In the genomic region with DNA sequence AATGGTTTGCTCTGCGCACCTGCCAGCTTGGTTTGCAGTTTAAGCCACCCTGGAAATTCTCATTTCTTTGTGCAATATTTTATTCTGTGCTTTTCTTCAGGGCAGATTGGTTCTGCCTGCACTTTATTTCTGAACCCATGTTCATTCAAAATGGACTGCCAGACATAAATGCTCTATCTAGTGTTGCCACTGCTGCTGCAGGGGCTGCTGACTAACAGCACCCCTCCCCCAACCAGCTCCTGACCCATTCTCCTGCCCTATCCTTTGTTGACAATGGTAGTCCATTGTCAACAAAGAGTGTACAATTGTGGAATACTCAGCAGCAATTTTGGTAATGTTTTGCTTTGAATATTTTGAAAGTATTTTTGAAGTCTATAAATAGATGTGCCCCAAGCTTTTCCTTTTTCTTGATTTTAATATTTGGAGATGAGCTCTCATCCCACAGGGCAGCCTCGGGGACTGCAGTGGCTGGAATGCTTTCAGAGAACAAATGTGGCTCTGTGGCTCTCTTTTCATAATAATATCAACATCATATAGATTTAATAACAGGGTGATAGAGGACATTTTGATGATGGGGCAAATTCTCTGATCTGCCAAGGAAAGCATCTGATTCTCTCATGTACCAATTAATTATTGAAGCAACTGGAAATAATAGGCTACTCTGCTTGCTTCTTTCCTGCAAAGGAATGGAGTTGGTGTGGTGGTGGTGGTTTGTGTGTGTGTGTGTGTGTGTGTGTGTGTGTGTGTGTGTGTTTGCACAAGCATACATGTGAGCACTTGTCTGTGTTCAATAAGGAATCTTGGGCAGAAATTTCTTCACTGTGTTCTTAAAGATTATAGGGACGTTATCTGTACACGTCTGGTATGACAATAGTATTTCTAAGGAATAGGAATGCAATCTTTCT, we compare ENCODE assay signal across 14 mouse cellular contexts.
DNase-seq lines count a peak whose midpoint lies in the region; ATAC-seq and TF ChIP-seq lines count a peak whose summit lies in the region.
"Had no signal": no experiment of that assay in that cellular context is flagged by ENCODE, and none has a peak within 500 bp of the region (broad histone marks: within the 10 kb centered on the region; RNA-seq: fewer than 3 reads in every experiment).

No protein-coding gene starts in this region.

- no peak overlapping the region for H3K9ac ChIP-seq in neural tube, embryonic 11.5 days (ENCODE audit: low read length)
- peak overlapping the region; percentile 44 for H3K9ac ChIP-seq in forebrain, embryonic 16.5 days (replicated peaks; ENCODE audit: low read depth, low read length)
- no peak overlapping the region for H3K9ac ChIP-seq in midbrain, embryonic 11.5 days (ENCODE audit: low read length)
- H3K9ac ChIP-seq in lung, postnatal 0 days (replicated peaks; ENCODE audit: low read depth): no peak overlapping the region
- H3K9ac ChIP-seq: heart, embryonic 12.5 days; liver, embryonic 15.5 days had no signal

- no peak for TF ChIP-seq CTCF in olfactory bulb, adult 2 months (IDR thresholded peaks at IDR 0.05; ENCODE audit: insufficient read depth, low read depth, low read length)
- TF ChIP-seq CTCF in lung, postnatal 0 days (IDR thresholded peaks at IDR 0.05): no peak

- no peak for TF ChIP-seq EP300 in lung, postnatal 0 days (IDR thresholded peaks at IDR 0.05)

- peak overlapping the region; percentile 69 for H3K27ac ChIP-seq in neural tube, embryonic 11.5 days (ENCODE audit: low read depth, low read length)
- peak overlapping the region; percentile 80 for H3K27ac ChIP-seq in forebrain, embryonic 16.5 days (ENCODE audit: low read length)
- peak overlapping the region; percentile 54 for H3K27ac ChIP-seq in midbrain, embryonic 11.5 days (ENCODE audit: low read depth, low read length)
- peak overlapping the region; percentile 40; the same call in 1 of the 2 replicates for H3K27ac ChIP-seq in olfactory bulb, adult 2 months (ENCODE audit: insufficient read depth, low read depth, low read length)
- no peak overlapping the region for H3K27ac ChIP-seq in lung, postnatal 0 days (ENCODE audit: low read length)
- H3K27ac ChIP-seq: gastrocnemius, adult 2 months; liver, embryonic 15.5 days had no signal

- WGBS in neural tube, embryonic 11.5 days: 76% methylated on average over 4 of the region's 4 CpGs
- WGBS in forebrain, embryonic 16.5 days: 60% methylated on average over 4 of the region's 4 CpGs
- WGBS in midbrain, embryonic 11.5 days: 78% methylated on average over 4 of the region's 4 CpGs
- 61% methylated on average over 4 of the region's 4 CpGs for WGBS in olfactory bulb, adult 2 months
- 63% methylated on average over 4 of the region's 4 CpGs for WGBS in lung, postnatal 0 days

- H3K9me3 ChIP-seq in neural tube, embryonic 11.5 days (ENCODE audit: control insufficient read depth, low read length): no peaks in the 10 kb centered on the region
- H3K9me3 ChIP-seq in forebrain, embryonic 16.5 days (ENCODE audit: control insufficient read depth, low read length): no peaks in the 10 kb centered on the region
- no peaks in the 10 kb centered on the region for H3K9me3 ChIP-seq in midbrain, embryonic 11.5 days (ENCODE audit: control insufficient read depth, low read length)
- H3K9me3 ChIP-seq in lung, postnatal 0 days (ENCODE audit: low read length): no peaks in the 10 kb centered on the region
- H3K9me3 ChIP-seq: heart, embryonic 12.5 days; liver, embryonic 15.5 days had no signal

- H3K36me3 ChIP-seq in neural tube, embryonic 11.5 days (ENCODE audit: control insufficient read depth, insufficient read depth, low read length): no peaks in the 10 kb centered on the region
- H3K36me3 ChIP-seq in forebrain, embryonic 16.5 days (ENCODE audit: control insufficient read depth, insufficient read depth): no peaks in the 10 kb centered on the region
- H3K36me3 ChIP-seq in midbrain, embryonic 11.5 days (ENCODE audit: control insufficient read depth, insufficient read depth, low read length): no peaks in the 10 kb centered on the region
- no peaks in the 10 kb centered on the region for H3K36me3 ChIP-seq in lung, postnatal 0 days (ENCODE audit: insufficient read depth, low read length)
- H3K36me3 ChIP-seq: heart, embryonic 12.5 days; liver, embryonic 15.5 days had no signal

- H3K4me3 ChIP-seq in neural tube, embryonic 11.5 days (ENCODE audit: low read depth, low read length): no peak overlapping the region
- H3K4me3 ChIP-seq in forebrain, embryonic 16.5 days (replicated peaks; ENCODE audit: low read length): no peak overlapping the region
- H3K4me3 ChIP-seq in midbrain, embryonic 11.5 days (ENCODE audit: low read depth, low read length): no peak overlapping the region
- H3K4me3 ChIP-seq in olfactory bulb, adult 2 months (ENCODE audit: insufficient read depth, low read depth, low read length): no peak overlapping the region
- H3K4me3 ChIP-seq in lung, postnatal 0 days (ENCODE audit: low read depth, low read length): no peak overlapping the region
- H3K4me3 ChIP-seq: gastrocnemius, adult 2 months; heart, embryonic 12.5 days; liver, embryonic 15.5 days had no signal

- no peaks in the 10 kb centered on the region for H3K27me3 ChIP-seq in neural tube, embryonic 11.5 days (ENCODE audit: control insufficient read depth, insufficient read depth, low read length)
- H3K27me3 ChIP-seq in forebrain, embryonic 16.5 days (replicated peaks; ENCODE audit: control insufficient read depth, insufficient read depth, low read length): no peaks in the 10 kb centered on the region
- H3K27me3 ChIP-seq in midbrain, embryonic 11.5 days (ENCODE audit: control insufficient read depth, insufficient read depth, low read length): no peaks in the 10 kb centered on the region
- no peaks in the 10 kb centered on the region for H3K27me3 ChIP-seq in lung, postnatal 0 days (replicated peaks; ENCODE audit: insufficient read depth, low read length)
- H3K27me3 ChIP-seq: heart, embryonic 12.5 days; liver, embryonic 15.5 days had no signal

- peak; percentile 77 for ATAC-seq in neural tube, embryonic 11.5 days (ENCODE audit: insufficient read depth, low FRiP score, low TSS enrichment)
- ATAC-seq in forebrain, embryonic 16.5 days: peak; percentile 57
- ATAC-seq in midbrain, embryonic 11.5 days (ENCODE audit: low FRiP score): peak; percentile 86
- ATAC-seq in lung, postnatal 0 days: no peak
- ATAC-seq: activated CD4-positive, CD25-positive, alpha-beta regulatory T cell, adult 4 months had no signal

- H3K4me1 ChIP-seq in neural tube, embryonic 11.5 days (ENCODE audit: control insufficient read depth, insufficient read depth, low read length): no peaks in the 10 kb centered on the region
- peaks cover 10% of the 10 kb centered on the region; the same call in 1 of the 2 replicates for H3K4me1 ChIP-seq in forebrain, embryonic 16.5 days (replicated peaks; ENCODE audit: control insufficient read depth, insufficient read depth, low read length)
- peaks cover 5% of the 10 kb centered on the region for H3K4me1 ChIP-seq in midbrain, embryonic 11.5 days (ENCODE audit: control insufficient read depth, insufficient read depth, low read length)
- H3K4me1 ChIP-seq in olfactory bulb, adult 2 months (ENCODE audit: control insufficient read depth, insufficient read depth, low read length): 0 out of 2 replicates have a peak, but pooled peaks cover 2% of the 10 kb centered on the region
- H3K4me1 ChIP-seq in lung, postnatal 0 days (ENCODE audit: insufficient read depth, low read depth, low read length): no peaks in the 10 kb centered on the region
- H3K4me1 ChIP-seq: heart, embryonic 12.5 days; liver, embryonic 15.5 days had no signal

- DNase-seq in neural tube, embryonic 11.5 days (ENCODE audit: low spot score): peak; percentile 33
- DNase-seq in neural tube, embryonic 10.5 days (ENCODE audit: extremely low spot score, low spot score): no peak
- peak; percentile 84 for DNase-seq in midbrain, embryonic 11.5 days (ENCODE audit: low spot score, missing footprints)
- DNase-seq in lung, adult 18-20 months: no peak
- no peak for DNase-seq in T-cell, adult 2 months (ENCODE audit: low spot score)
- no peak for DNase-seq in lung, postnatal 0 days (ENCODE audit: low spot score)
- DNase-seq: cerebellum, postnatal 36 days; gastrocnemius, adult 2 months; kidney, adult 8-10 months had no signal

- TF ChIP-seq POLR2A in olfactory bulb, adult 2 months (IDR thresholded peaks at IDR 0.05; ENCODE audit: insufficient read depth, low read depth, low read length): no peak

- no peak overlapping the region for H3K4me2 ChIP-seq in neural tube, embryonic 11.5 days (ENCODE audit: low read depth)
- H3K4me2 ChIP-seq in forebrain, embryonic 16.5 days (ENCODE audit: low read length): peak overlapping the region; percentile 33
- H3K4me2 ChIP-seq in midbrain, embryonic 11.5 days: no peak overlapping the region
- no peak overlapping the region for H3K4me2 ChIP-seq in lung, postnatal 0 days (replicated peaks; ENCODE audit: low read depth, low read length)
- H3K4me2 ChIP-seq: heart, embryonic 12.5 days; liver, embryonic 15.5 days had no signal

Comparison
In these comparisons a context has a peak if more than half of its experiments do, and no peak if none do; other contexts are left out.
1. DNase-seq: peak in neural tube, embryonic 11.5 days (single experiment) and midbrain, embryonic 11.5 days (single experiment); none in neural tube, embryonic 10.5 days (single experiment), lung, adult 18-20 months (0 of 2), T-cell, adult 2 months (single experiment) and lung, postnatal 0 days (single experiment).